Mouse (Mus musculus) brain, embryonic 14.5 days (tissue): ENCODE data around the gene Kctd11. TPM values are rescaled to one million over a fixed set of nuclear protein-coding genes. Genes with fewer than 3 reads are reported as not detected.
"Not testable (repeated sequence)": the region's sequence is repeated elsewhere in the genome, so short reads cannot be mapped to it uniquely, and the experiment has no call there.

Experiments used
- DNase-seq: peaks from one replicate; pipeline ENCODE4 v3.0.0-alpha.2; 2011; ENCODE audit warnings: low read depth
- CTCF ChIP-seq: fragments of 200-500 bp; IDR thresholded peaks from 2 replicates; pipeline ENCODE4 v1.5.1; 2012; ENCODE audit warnings: inconsistent platforms, mild to moderate bottlenecking, moderate library complexity, borderline replicate concordance; ENCODE audit not compliant: insufficient read depth, insufficient read length; ENCODE audit errors: extremely low read depth
- POLR2A ChIP-seq: fragments of 200-500 bp; IDR thresholded peaks from 2 replicates; pipeline ENCODE4 v1.6.1; 2012; ENCODE audit warnings: mild to moderate bottlenecking, inconsistent platforms, borderline replicate concordance; ENCODE audit not compliant: poor library complexity, insufficient read depth, insufficient read length, severe bottlenecking; ENCODE audit errors: extremely low read depth
- polyA plus RNA-seq: library from polyadenylated mRNA; depleted of rRNA; stranded (reverse); fragments of >200 nt; gene quantifications from 2 replicates; pipeline ENCODE4 v1.2.3, GENCODE M21; 2012

The Kctd11 gene
- polyA plus RNA-seq, 1 experiment = 1.9 TPM

- no peak for DNase-seq
These were observed 36.9 kb upstream of the Kctd11 start for GRCm38 (mm10) chr11:69918118-69918517.

GRCm38 (mm10) chr11:69917379-69917948 lies 36.3 kb upstream of the Kctd11 start:
- no peak for TF ChIP-seq CTCF
- TF ChIP-seq POLR2A = no peak
- no peak for DNase-seq

More at GRCm38 (mm10) chr11:69918118-69918517, 36.9 kb upstream of the Kctd11 start:
- no peak for TF ChIP-seq CTCF

- DNase-seq = not testable (repeated sequence)
These were observed 35.6 kb upstream of the Kctd11 start for GRCm38 (mm10) chr11:69916652-69917378.

GRCm38 (mm10) chr11:69915667-69916627 lies 34.7 kb upstream of the Kctd11 start:
- TF ChIP-seq POLR2A (no peak), CTCF (no peak)

GRCm38 (mm10) chr11:69914917-69915430 lies 33.8 kb upstream of the Kctd11 start:
- TF ChIP-seq POLR2A (no peak), CTCF (no peak)
- DNase-seq = no peak

More at GRCm38 (mm10) chr11:69915667-69916627, 34.7 kb upstream of the Kctd11 start:
- DNase-seq = no peak

- DNase-seq = no peak
- TF ChIP-seq POLR2A (no peak), CTCF (no peak)
These were observed 33.2 kb upstream of the Kctd11 start for GRCm38 (mm10) chr11:69914372-69914764.

- no peak for TF ChIP-seq CTCF
- TF ChIP-seq POLR2A = peak; percentile 49; the same call in 1 of the 2 replicates
These were observed 32.6 kb upstream of the Kctd11 start, which contains the start of gene Gps2 for GRCm38 (mm10) chr11:69913554-69914371. Gene Gps2 (plus strand): TSS chr11:69913888.

GRCm38 (mm10) chr11:69912716-69913530 lies 31.7 kb upstream of the Kctd11 start:
- no peak for DNase-seq
- no peak for TF ChIP-seq CTCF
- TF ChIP-seq POLR2A = no peak

More at GRCm38 (mm10) chr11:69913554-69914371, 32.6 kb upstream of the Kctd11 start, which contains the start of gene Gps2:
- peak; percentile 99 for DNase-seq

GRCm38 (mm10) chr11:69911701-69912100 lies 30.5 kb upstream of the Kctd11 start:
- TF ChIP-seq CTCF (no peak), POLR2A (no peak)
- no peak for DNase-seq

GRCm38 (mm10) chr11:69910781-69911560 lies 29.8 kb upstream of the Kctd11 start:
- no peak for TF ChIP-seq CTCF
- no peak for TF ChIP-seq POLR2A
- no peak for DNase-seq
